Mouse (Mus musculus): ENCODE measurements around the gene Fam107a. TPM values are rescaled to one million over a fixed set of nuclear protein-coding genes. Genes with fewer than 3 reads are reported as not detected.
"Not testable (repeated sequence)": the region's sequence is repeated elsewhere in the genome, so short reads cannot be mapped to it uniquely, and the experiment has no call there.

Fam107a gene
- polyA plus RNA-seq, 2 experiments = 0.03 TPM; not detected in 1

DNA sequence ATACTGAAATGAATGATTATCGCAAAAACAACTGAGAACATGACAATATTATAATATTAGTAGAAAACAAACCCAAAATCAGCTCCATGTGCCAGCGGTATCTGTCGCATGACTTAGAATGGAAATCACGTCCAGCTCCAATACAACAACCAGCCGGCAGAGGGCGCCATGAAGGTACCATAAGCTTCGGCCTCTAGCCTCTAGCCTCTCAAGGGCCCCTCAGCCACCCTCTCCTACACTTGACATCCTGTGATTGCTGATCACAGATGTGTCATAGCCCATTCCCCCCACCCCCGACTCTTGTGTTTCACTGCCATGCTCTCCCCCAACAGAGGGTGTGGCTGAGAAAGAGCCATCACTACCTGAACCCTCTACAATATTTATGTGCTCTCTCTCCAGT is 17.5 kb downstream of the Fam107a start:
- no peaks in the 10 kb centered on the region for H3K9me3 ChIP-seq (ENCODE audit: control insufficient read depth, low read length)
- whole genome bisulfite sequencing (ENCODE audit: insufficient replicate concordance) = 22% methylated on average over 8 of the region's 8 CpGs
- no peak for ATAC-seq (ENCODE audit: insufficient read depth)
- peak in 1 of 3 experiments; percentile 20 for DNase-seq (ENCODE audit: low read depth in 3 of 3, low spot score in 3 of 3)
- no peak overlapping the region for H3K9ac ChIP-seq (replicated peaks)
- no peak overlapping the region for H3K4me3 ChIP-seq (ENCODE audit: insufficient read depth in 1 of 2, low read depth in 2 of 2, low read length in 2 of 2)
- H3K4me2 ChIP-seq (ENCODE audit: low read depth) = no peak overlapping the region
- TF ChIP-seq CTCF (IDR thresholded peaks at IDR 0.05; ENCODE audit: low read depth) (peak; percentile 80), EP300 (IDR thresholded peaks at IDR 0.05; ENCODE audit: low read depth) (no peak)
- H3K4me1 ChIP-seq (replicated peaks; ENCODE audit: control insufficient read depth in 2 of 2, insufficient read depth in 2 of 2, low read length in 1 of 2) = 0 out of 4 replicates have a peak, but pooled peaks cover 0 to 1% of the 10 kb centered on the region in 2 experiments
- H3K36me3 ChIP-seq (replicated peaks; ENCODE audit: control insufficient read depth, insufficient read depth, low read depth) = no peaks in the 10 kb centered on the region
- no peaks in the 10 kb centered on the region for H3K27me3 ChIP-seq (ENCODE audit: control insufficient read depth, insufficient read depth, low read length)
- no peak overlapping the region for H3K27ac ChIP-seq

DNA sequence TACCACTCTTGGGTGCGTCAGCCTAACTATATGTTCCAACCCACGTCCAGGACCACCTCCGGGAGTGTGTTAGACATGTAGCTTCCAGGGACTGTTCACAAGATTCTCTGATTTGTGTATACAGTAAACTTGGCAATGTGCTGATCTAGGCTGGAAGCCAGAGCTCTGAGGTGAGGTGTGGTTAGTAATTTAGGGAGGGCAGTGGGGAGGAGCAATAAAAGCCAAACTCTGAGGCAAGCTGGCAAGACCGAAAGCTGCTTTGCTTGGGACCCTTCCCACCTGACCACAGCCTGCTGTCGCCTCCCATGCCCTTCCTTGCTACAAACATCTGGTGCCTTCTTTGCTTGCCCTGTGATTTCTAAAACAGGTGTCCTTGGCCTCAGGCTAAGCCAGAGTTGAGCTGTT is 19.9 kb downstream of the Fam107a start:
- ATAC-seq (ENCODE audit: insufficient read depth) (no peak), DNase-seq (ENCODE audit: low read depth in 3 of 3, low spot score in 3 of 3) (no peak)
- no peaks in the 10 kb centered on the region for H3K27me3 ChIP-seq (ENCODE audit: control insufficient read depth, insufficient read depth, low read length)
- TF ChIP-seq CTCF (IDR thresholded peaks at IDR 0.05; ENCODE audit: low read depth) = no peak
- no peak for TF ChIP-seq EP300 (IDR thresholded peaks at IDR 0.05; ENCODE audit: low read depth)
- H3K4me1 ChIP-seq (replicated peaks; ENCODE audit: control insufficient read depth in 2 of 2, insufficient read depth in 2 of 2, low read length in 1 of 2) = no peaks in the 10 kb centered on the region
- H3K36me3 ChIP-seq (replicated peaks; ENCODE audit: control insufficient read depth, insufficient read depth, low read depth) = no peaks in the 10 kb centered on the region
- no peak overlapping the region for H3K27ac ChIP-seq
- H3K4me2 ChIP-seq (ENCODE audit: low read depth) = no peak overlapping the region
- H3K9ac ChIP-seq (replicated peaks) = no peak overlapping the region
- H3K4me3 ChIP-seq (ENCODE audit: insufficient read depth in 1 of 2, low read depth in 2 of 2, low read length in 2 of 2) = no peak overlapping the region
- no peaks in the 10 kb centered on the region for H3K9me3 ChIP-seq (ENCODE audit: control insufficient read depth, low read length)
- WGBS (ENCODE audit: insufficient replicate concordance) = 65% methylated on average over 5 of the region's 5 CpGs

DNA sequence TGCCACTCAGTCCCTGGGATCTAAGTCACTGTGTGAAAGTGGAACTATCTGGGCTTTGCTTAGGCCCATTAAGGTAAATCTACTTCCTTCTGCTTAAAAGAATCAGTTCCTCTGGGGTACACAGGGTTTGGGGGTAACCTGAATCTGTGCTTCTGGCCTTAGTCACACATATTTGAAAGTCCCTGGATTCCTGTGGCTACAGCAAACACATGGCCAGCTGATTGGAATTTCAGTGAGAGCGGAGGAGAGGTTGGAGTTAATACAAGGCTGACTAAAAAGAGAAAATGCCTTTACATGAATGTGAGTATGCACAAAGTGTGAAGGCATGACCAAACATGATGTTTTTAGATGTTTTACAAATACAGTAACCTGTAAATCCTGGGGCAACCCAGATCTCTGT is 23.6 kb downstream of the Fam107a start:
- H3K4me1 ChIP-seq (replicated peaks; ENCODE audit: control insufficient read depth in 2 of 2, insufficient read depth in 2 of 2, low read length in 1 of 2) = no peaks in the 10 kb centered on the region
- H3K4me2 ChIP-seq (ENCODE audit: low read depth) = no peak overlapping the region
- 66% methylated on average over 1 of the region's 1 CpGs for WGBS (ENCODE audit: insufficient replicate concordance)
- no peak for TF ChIP-seq EP300 (IDR thresholded peaks at IDR 0.05; ENCODE audit: low read depth)
- TF ChIP-seq CTCF (IDR thresholded peaks at IDR 0.05; ENCODE audit: low read depth) = no peak
- H3K9me3 ChIP-seq (ENCODE audit: control insufficient read depth, low read length) = no peaks in the 10 kb centered on the region
- DNase-seq (ENCODE audit: low read depth in 3 of 3, low spot score in 3 of 3) = no peak
- H3K4me3 ChIP-seq (ENCODE audit: insufficient read depth in 1 of 2, low read depth in 2 of 2, low read length in 2 of 2) = no peak overlapping the region
- no peaks in the 10 kb centered on the region for H3K36me3 ChIP-seq (replicated peaks; ENCODE audit: control insufficient read depth, insufficient read depth, low read depth)
- no peak for ATAC-seq (ENCODE audit: insufficient read depth)
- no peaks in the 10 kb centered on the region for H3K27me3 ChIP-seq (ENCODE audit: control insufficient read depth, insufficient read depth, low read length)
- no peak overlapping the region for H3K9ac ChIP-seq (replicated peaks)
- no peak overlapping the region for H3K27ac ChIP-seq

DNA sequence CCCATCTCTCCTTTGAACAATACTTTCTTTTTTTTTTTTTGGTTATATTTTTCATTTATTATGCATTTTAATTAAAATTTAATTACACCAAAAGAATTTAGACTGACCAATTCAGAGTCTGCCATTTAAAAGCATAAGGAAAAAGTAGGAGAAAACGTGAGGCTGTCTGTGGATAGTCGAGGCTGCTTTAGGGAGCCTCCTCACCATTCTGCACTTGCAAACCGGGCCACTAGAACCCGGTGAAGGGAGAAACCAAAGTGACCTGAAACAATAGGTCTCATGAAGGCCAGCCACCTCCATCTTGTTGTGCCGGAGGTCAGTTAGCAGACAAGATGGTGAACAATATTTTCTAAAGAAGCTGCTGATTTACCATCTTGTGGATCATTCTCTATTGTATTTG is 31.2 kb downstream of the Fam107a start:
- DNase-seq (ENCODE audit: low read depth in 3 of 3, low spot score in 3 of 3); H3K36me3 ChIP-seq (replicated peaks; ENCODE audit: control insufficient read depth, insufficient read depth, low read depth); H3K4me2 ChIP-seq (ENCODE audit: low read depth); H3K9ac ChIP-seq (replicated peaks); H3K27me3 ChIP-seq (ENCODE audit: control insufficient read depth, insufficient read depth, low read length); H3K9me3 ChIP-seq (ENCODE audit: control insufficient read depth, low read length); H3K4me3 ChIP-seq (ENCODE audit: insufficient read depth in 1 of 2, low read depth in 2 of 2, low read length in 2 of 2); H3K27ac ChIP-seq; H3K4me1 ChIP-seq (replicated peaks; ENCODE audit: control insufficient read depth in 2 of 2, insufficient read depth in 2 of 2, low read length in 1 of 2): not testable (repeated sequence)
- peak; percentile 62 for ATAC-seq (ENCODE audit: insufficient read depth)
- WGBS (ENCODE audit: insufficient replicate concordance) = 66% methylated on average over 5 of the region's 5 CpGs

DNA sequence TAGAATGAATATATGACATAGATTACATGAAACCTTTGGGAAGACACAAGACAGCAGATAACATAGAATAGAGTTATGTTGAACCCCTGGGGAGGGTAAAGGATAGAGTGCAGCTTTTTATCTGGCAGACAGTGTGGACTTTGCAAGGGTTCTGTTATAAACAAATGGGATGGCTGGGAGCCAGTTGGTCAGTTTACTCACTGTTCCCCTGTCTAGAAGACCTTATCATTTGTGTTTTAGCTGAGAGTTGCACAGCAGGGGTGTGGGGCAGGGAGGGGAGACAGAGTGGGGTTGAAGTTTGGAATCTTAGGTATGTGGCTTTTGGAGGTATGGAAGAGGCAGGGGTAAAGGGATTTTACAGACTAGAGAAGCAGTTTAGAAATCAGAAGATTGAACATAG is 34.0 kb downstream of the Fam107a start:
- Histone ChIP-seq H3K4me1 (replicated peaks; ENCODE audit: control insufficient read depth in 2 of 2, insufficient read depth in 2 of 2, low read length in 1 of 2) (peaks cover 0 to 8% of the 10 kb centered on the region in 2 experiments; a peak in 1 of 4 replicates), H3K36me3 (replicated peaks; ENCODE audit: control insufficient read depth, insufficient read depth, low read depth) (no peaks in the 10 kb centered on the region), H3K27me3 (ENCODE audit: control insufficient read depth, insufficient read depth, low read length) (no peaks in the 10 kb centered on the region), H3K4me3 (ENCODE audit: insufficient read depth in 1 of 2, low read depth in 2 of 2, low read length in 2 of 2) (no peak overlapping the region), H3K9ac (replicated peaks) (no peak overlapping the region), H3K27ac (no peak overlapping the region), H3K4me2 (ENCODE audit: low read depth) (no peak overlapping the region), H3K9me3 (ENCODE audit: control insufficient read depth, low read length) (no peaks in the 10 kb centered on the region)
- DNase-seq (ENCODE audit: low read depth in 3 of 3, low spot score in 3 of 3) = peak in 2 of 3 experiments; percentile 17 to 32
- no peak for TF ChIP-seq CTCF (IDR thresholded peaks at IDR 0.05; ENCODE audit: low read depth)
- TF ChIP-seq EP300 (IDR thresholded peaks at IDR 0.05; ENCODE audit: low read depth) = no peak
- ATAC-seq (ENCODE audit: insufficient read depth) = peak; percentile 72

DNA sequence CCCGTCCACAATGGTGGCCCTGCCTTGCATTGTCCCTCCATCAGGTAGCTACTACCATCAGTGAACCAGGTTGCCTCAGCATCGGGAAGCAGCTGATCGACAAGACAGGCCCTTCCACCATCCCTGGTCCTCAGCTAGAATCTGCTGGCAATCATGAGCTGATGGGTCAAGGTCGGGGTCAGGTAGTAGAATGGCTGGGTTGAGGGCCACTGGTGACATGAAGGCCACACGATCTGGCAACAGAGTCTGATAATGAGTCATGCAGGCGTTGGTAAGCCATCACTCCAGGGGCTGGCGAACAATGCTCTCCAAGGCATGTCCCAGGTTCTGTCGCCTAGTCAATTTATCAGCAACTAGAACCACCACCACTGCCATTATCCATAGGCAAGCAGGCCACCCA is 46.5 kb downstream of the Fam107a start:
- not testable (repeated sequence) for H3K9ac ChIP-seq (replicated peaks); H3K4me3 ChIP-seq (ENCODE audit: insufficient read depth in 1 of 2, low read depth in 2 of 2, low read length in 2 of 2); H3K27me3 ChIP-seq (ENCODE audit: control insufficient read depth, insufficient read depth, low read length); H3K4me1 ChIP-seq (replicated peaks; ENCODE audit: control insufficient read depth in 2 of 2, insufficient read depth in 2 of 2, low read length in 1 of 2); H3K4me2 ChIP-seq (ENCODE audit: low read depth); ATAC-seq (ENCODE audit: insufficient read depth); DNase-seq (ENCODE audit: low read depth in 3 of 3, low spot score in 3 of 3); H3K27ac ChIP-seq; H3K9me3 ChIP-seq (ENCODE audit: control insufficient read depth, low read length); H3K36me3 ChIP-seq (replicated peaks; ENCODE audit: control insufficient read depth, insufficient read depth, low read depth)
- WGBS (ENCODE audit: insufficient replicate concordance) = 61% methylated on average over 8 of the region's 8 CpGs

All from liver, embryonic 14.5 days (tissue).